ENCODE assay signal across 8 mouse cellular contexts in genomic region chr2:31950058-31950871, GRCm38 (mm10). TPM values are rescaled to one million over a fixed set of nuclear protein-coding genes. Genes with fewer than 3 reads are reported as not detected.
DNase-seq lines count a peak whose midpoint lies in the region; ATAC-seq and TF ChIP-seq lines count a peak whose summit lies in the region.

Gene Aif1l, plus strand, starts transcription at chr2:31950139.

- H3K9me3 ChIP-seq in ES-E14 (ENCODE audit: control insufficient read depth, insufficient read depth, low read depth, low read length): no peaks in the 10 kb centered on the region
- no peaks in the 10 kb centered on the region for H3K9me3 ChIP-seq in forebrain, embryonic 15.5 days
- no peaks in the 10 kb centered on the region for H3K9me3 ChIP-seq in hindbrain, embryonic 11.5 days (ENCODE audit: control insufficient read depth, low read length)
- no peaks in the 10 kb centered on the region for H3K9me3 ChIP-seq in limb, embryonic 13.5 days
- no peaks in the 10 kb centered on the region for H3K9me3 ChIP-seq in midbrain, embryonic 12.5 days

- H3K9ac ChIP-seq in ES-E14 (ENCODE audit: insufficient read depth, low read depth, low read length, poor library complexity, severe bottlenecking): peak within 1 kb of the TSS; percentile 73
- peak within 1 kb of the TSS; percentile 77 for H3K9ac ChIP-seq in forebrain, embryonic 15.5 days (replicated peaks)
- peak within 1 kb of the TSS; percentile 64 for H3K9ac ChIP-seq in hindbrain, embryonic 11.5 days (ENCODE audit: low read depth, low read length)
- peak within 1 kb of the TSS; percentile 82 for H3K9ac ChIP-seq in limb, embryonic 13.5 days
- H3K9ac ChIP-seq in midbrain, embryonic 12.5 days (replicated peaks): peak within 1 kb of the TSS; percentile 79

- in situ Hi-C loops in ES-E14 (cut with MboI; ENCODE audit: low sequenced_read_pairs in 2 of 2, unreplicated experiment in 2 of 2): no loop called here

- peak within 1 kb of the TSS; percentile 78 to 82 for H3K4me3 ChIP-seq in ES-E14 (ENCODE audit: insufficient read depth in 1 of 2, low read depth in 1 of 2, low read length in 2 of 2, poor library complexity in 1 of 2, severe bottlenecking in 1 of 2)
- peak within 1 kb of the TSS; percentile 86 for H3K4me3 ChIP-seq in forebrain, embryonic 15.5 days
- H3K4me3 ChIP-seq in hindbrain, embryonic 11.5 days (ENCODE audit: low read depth, low read length): peak within 1 kb of the TSS; percentile 62
- peak within 1 kb of the TSS; percentile 80 for H3K4me3 ChIP-seq in limb, embryonic 13.5 days
- peak within 1 kb of the TSS; percentile 75 for H3K4me3 ChIP-seq in midbrain, embryonic 12.5 days

- ATAC-seq in forebrain, embryonic 15.5 days (replicated peaks): peak; percentile 74
- ATAC-seq in hindbrain, embryonic 11.5 days (ENCODE audit: low FRiP score): peak; percentile 64; the same call in 1 of the 2 replicates
- peak; percentile 70 for ATAC-seq in limb, embryonic 13.5 days (ENCODE audit: low FRiP score, low read depth)
- ATAC-seq in midbrain, embryonic 12.5 days (ENCODE audit: low FRiP score, low read depth): peak; percentile 73
- ATAC-seq in erythroid progenitor cell, adult 5-6 weeks (replicated peaks; ENCODE audit: low FRiP score, poor library complexity, severe bottlenecking): no peak

- peak; percentile 45 for DNase-seq in ES-E14 (ENCODE audit: low read depth, low spot score)
- peak; percentile 79 for DNase-seq in adrenal gland, postnatal 10 days
- DNase-seq in hindbrain, embryonic 11.5 days (ENCODE audit: low spot score): peak; percentile 86
- peak; percentile 39 for DNase-seq in splenic B cell, adult 2 months (ENCODE audit: low read depth, low spot score)

- H3K27ac ChIP-seq in ES-E14 (ENCODE audit: insufficient read depth, low read depth, low read length, poor library complexity, severe bottlenecking): no peak within 1 kb of the TSS
- 0 out of 2 replicates have a peak within 1 kb of the TSS, but pooled peaks have one; percentile 8 for H3K27ac ChIP-seq in forebrain, embryonic 15.5 days (replicated peaks)
- H3K27ac ChIP-seq in hindbrain, embryonic 11.5 days (ENCODE audit: low read depth, low read length): no peak within 1 kb of the TSS
- no peak within 1 kb of the TSS for H3K27ac ChIP-seq in limb, embryonic 13.5 days
- H3K27ac ChIP-seq in midbrain, embryonic 12.5 days (replicated peaks): no peak within 1 kb of the TSS

- H3K27me3 ChIP-seq in forebrain, embryonic 15.5 days: no peaks in the 10 kb centered on the region
- no peaks in the 10 kb centered on the region for H3K27me3 ChIP-seq in hindbrain, embryonic 11.5 days (ENCODE audit: control insufficient read depth, insufficient read depth, low read length)
- H3K27me3 ChIP-seq in limb, embryonic 13.5 days: no peaks in the 10 kb centered on the region
- peaks cover 32% of the 10 kb centered on the region for H3K27me3 ChIP-seq in midbrain, embryonic 12.5 days
- no peaks in the 10 kb centered on the region for H3K27me3 ChIP-seq in splenic B cell, adult 2 months (ENCODE audit: control insufficient read depth, insufficient read depth, low read length, poor library complexity, severe bottlenecking)

- 0% methylated on average over 63 of the region's 66 CpGs for WGBS in forebrain, embryonic 15.5 days
- under 1% methylated on average over 62 of the region's 66 CpGs for WGBS in hindbrain, embryonic 11.5 days
- under 1% methylated on average over 56 of the region's 66 CpGs for WGBS in limb, embryonic 13.5 days
- WGBS in midbrain, embryonic 12.5 days: under 1% methylated on average over 66 of the region's 66 CpGs

- peak within 1 kb of the TSS; percentile 97 for H3K4me2 ChIP-seq in forebrain, embryonic 15.5 days (replicated peaks)
- peak within 1 kb of the TSS; percentile 88 for H3K4me2 ChIP-seq in hindbrain, embryonic 11.5 days (replicated peaks; ENCODE audit: low read depth, low read length)
- peak within 1 kb of the TSS; percentile 89 for H3K4me2 ChIP-seq in limb, embryonic 13.5 days (replicated peaks)
- peak within 1 kb of the TSS; percentile 96 for H3K4me2 ChIP-seq in midbrain, embryonic 12.5 days (replicated peaks)

- H3K36me3 ChIP-seq in ES-E14 (ENCODE audit: control insufficient read depth, insufficient read depth, low read length, poor library complexity, severe bottlenecking): peaks cover 2% of the 10 kb centered on the region; the same call in 1 of the 2 replicates
- H3K36me3 ChIP-seq in forebrain, embryonic 15.5 days: no peaks in the 10 kb centered on the region
- H3K36me3 ChIP-seq in hindbrain, embryonic 11.5 days (ENCODE audit: control insufficient read depth, insufficient read depth, low read length): no peaks in the 10 kb centered on the region
- peaks cover 15% of the 10 kb centered on the region; the same call in 1 of the 2 replicates for H3K36me3 ChIP-seq in limb, embryonic 13.5 days
- peaks cover 8% of the 10 kb centered on the region; the same call in 1 of the 2 replicates for H3K36me3 ChIP-seq in midbrain, embryonic 12.5 days
- no peaks in the 10 kb centered on the region for H3K36me3 ChIP-seq in splenic B cell, adult 2 months (ENCODE audit: control insufficient read depth, insufficient read depth, low read length, poor library complexity, severe bottlenecking)

- peaks cover 0 to 3% of the 10 kb centered on the region in 2 experiments; a peak in 1 of 4 replicates for H3K4me1 ChIP-seq in ES-E14 (ENCODE audit: control insufficient read depth in 2 of 2, insufficient read depth in 2 of 2, low read length in 2 of 2, poor library complexity in 1 of 2)
- peaks cover 29% of the 10 kb centered on the region for H3K4me1 ChIP-seq in forebrain, embryonic 15.5 days
- peaks cover 3% of the 10 kb centered on the region; the same call in 1 of the 2 replicates for H3K4me1 ChIP-seq in hindbrain, embryonic 11.5 days (replicated peaks; ENCODE audit: control insufficient read depth, insufficient read depth, low read length)
- H3K4me1 ChIP-seq in limb, embryonic 13.5 days: peaks cover 25% of the 10 kb centered on the region
- H3K4me1 ChIP-seq in midbrain, embryonic 12.5 days: peaks cover 23% of the 10 kb centered on the region; the same call in 1 of the 2 replicates

TF ChIP-seq in ES-E14, 5 proteins besides CTCF, POLR2A, EP300 and RAD21:
- TF ChIP-seq CHD2 (IDR thresholded peaks at IDR 0.05; ENCODE audit: low read depth, low read length) (no peak), ZNF384 (IDR thresholded peaks at IDR 0.05; ENCODE audit: low read depth, low read length) (no peak), MAFK (IDR thresholded peaks at IDR 0.05; ENCODE audit: insufficient read depth, low read depth, low read length) (no peak), HCFC1 (IDR thresholded peaks at IDR 0.05; ENCODE audit: borderline replicate concordance, insufficient read depth, low read length) (no peak), ZC3H11A (IDR thresholded peaks at IDR 0.05; ENCODE audit: borderline replicate concordance, low read depth, low read length) (no peak)

RNA-seq across cellular contexts. Expression of gene Aif1l, which starts in this region (rescaled TPM):
- total RNA-seq in ES-E14 (2012; rRNA removed): 17.6 and 48.5 TPM in 2 replicates
- 10 to 100 TPM in 1 of 2 experiments, 1 to 10 TPM in 1; 8.3 to 14.1 TPM for total RNA-seq in adrenal gland, postnatal 10 days (2021)
- 46.8 and 52.2 TPM in 2 replicates for polyA plus RNA-seq in forebrain, embryonic 15.5 days (2015; fragmentation: Nextera tagmentation; extraction: Ambion mirVana)
- 54.0 and 58.3 TPM in 2 replicates for polyA plus RNA-seq in hindbrain, embryonic 11.5 days (2014; fragmentation: Nextera tagmentation; extraction: Ambion mirVana)
- polyA plus RNA-seq in limb, embryonic 13.5 days (2015; fragmentation: Nextera tagmentation; extraction: Ambion mirVana): 50.3 and 54.3 TPM in 2 replicates
- 41.4 and 51.4 TPM in 2 replicates for polyA plus RNA-seq in midbrain, embryonic 12.5 days (2016; fragmentation: Nextera tagmentation; extraction: Ambion mirVana)
- total RNA-seq in erythroid progenitor cell, adult 5-6 weeks (2015; ENCODE audit: low replicate concordance): not detected in 2 replicates
- total RNA-seq in erythroid progenitor cell, adult 5-6 weeks (2017; ENCODE audit: low replicate concordance): not detected in 2 replicates

Comparison
In these comparisons a context has a peak if more than half of its experiments do, and no peak if none do; other contexts are left out.
1. RNA of gene Aif1l (total RNA-seq): 17.6 to 48.5 TPM in ES-E14 and 8.3 to 14.1 TPM in adrenal gland, postnatal 10 days; not detected in erythroid progenitor cell, adult 5-6 weeks; every median in the first group is over 4 times any median in the second.
2. Peak in every context shown above with its lines, with median percentiles within 50 percentile points of each other: DNase-seq, H3K4me3 ChIP-seq, H3K9ac ChIP-seq and H3K4me2 ChIP-seq.